Mouse (Mus musculus) C2C12 (cell line): ENCODE results near the gene Plbd1.

ENCODE experiments used
- CEBPB ChIP-seq: IDR thresholded peaks from one replicate; pipeline ENCODE4 v1.6.1; 2011; ENCODE audit warnings: low read depth, mild to moderate bottlenecking, control low read depth, moderate library complexity
- CTCF ChIP-seq: IDR thresholded peaks from one replicate; pipeline ENCODE4 v1.5.1; 2011; ENCODE audit not compliant: control insufficient read depth, insufficient read depth, insufficient read length
- MYOD1 ChIP-seq: IDR thresholded peaks from one replicate; pipeline ENCODE4 v1.6.1; 2011; ENCODE audit warnings: low read depth; ENCODE audit not compliant: control insufficient read depth, insufficient read length
- USF1 ChIP-seq: IDR thresholded peaks from one replicate; pipeline ENCODE4 v1.6.1; 2011; ENCODE audit warnings: low read depth, mild to moderate bottlenecking, control low read depth, moderate library complexity

- TF ChIP-seq CTCF (no peak), USF1 (no peak), MYOD1 (no peak), CEBPB (no peak)
These were observed at the start of gene Plbd1 for GRCm38 (mm10) chr6:136661706-136662016.
